Mouse (Mus musculus) lung, postnatal 0 days (tissue): ENCODE measurements at regions not wholly inside any gene's neighbourhood (a gene's known extent, or its start where the extent isn't known, plus 50 kb on each side); places are given as distances from the start of the nearest gene placed in this dataset.
"Not testable (repeated sequence)": the region's sequence is repeated elsewhere in the genome, so short reads cannot be mapped to it uniquely, and the experiment has no call there.

Source experiments
- ATAC-seq: fragments of 200-750 bp; cut with Nextera tagmentation; 2 replicates; pipeline ENCODE4 v1.8.0; 2017; ENCODE audit warnings: moderate library complexity
- DNase-seq: peaks from one replicate; pipeline ENCODE4 v3.0.0-alpha.2; 2016; ENCODE audit warnings: low spot score
- H3K27ac ChIP-seq: fragments of 300-500 bp; sonication (generic); 2 replicates; pipeline ENCODE4 v1.5.1; 2014; ENCODE audit warnings: antibody characterized with exemption, mild to moderate bottlenecking, low read length, mixed read lengths
- H3K27me3 ChIP-seq: fragments of 300-500 bp; sonication (generic); replicated peaks from 2 replicates; pipeline ENCODE4 v1.6.1; 2014; ENCODE audit warnings: low read length, mixed read lengths; ENCODE audit not compliant: insufficient read depth
- H3K36me3 ChIP-seq: fragments of 300-500 bp; sonication (generic); 2 replicates; pipeline ENCODE4 v1.6.1; 2014; ENCODE audit warnings: low read length, mixed read lengths; ENCODE audit not compliant: insufficient read depth
- H3K4me1 ChIP-seq: fragments of 300-500 bp; sonication (generic); 2 replicates; pipeline ENCODE4 v1.6.1; 2014; ENCODE audit warnings: antibody characterized with exemption, low read depth, low read length, mixed read lengths; ENCODE audit not compliant: insufficient read depth
- H3K4me2 ChIP-seq: fragments of 300-500 bp; sonication (generic); replicated peaks from 2 replicates; pipeline ENCODE4 v1.6.1; 2014; ENCODE audit warnings: low read depth, mild to moderate bottlenecking, low read length, moderate library complexity, mixed read lengths
- H3K4me3 ChIP-seq: fragments of 300-500 bp; sonication (generic); 2 replicates; pipeline ENCODE4 v1.5.1; 2014; ENCODE audit warnings: low read depth, low read length
- H3K9ac ChIP-seq: fragments of 300-500 bp; sonication (generic); replicated peaks from 2 replicates; pipeline ENCODE4 v1.6.1; 2014; ENCODE audit warnings: low read depth, mild to moderate bottlenecking
- H3K9me3 ChIP-seq: fragments of 300-500 bp; sonication (generic); 2 replicates; pipeline ENCODE4 v1.6.1; 2016; ENCODE audit warnings: low read length, mixed read lengths
- CTCF ChIP-seq: IDR thresholded peaks from 2 replicates; pipeline ENCODE4 v1.5.1; 2016; ENCODE audit warnings: antibody characterized with exemption, mild to moderate bottlenecking
- EP300 ChIP-seq: IDR thresholded peaks from 2 replicates; pipeline ENCODE4 v1.6.1; 2016; ENCODE audit warnings: antibody characterized with exemption, mild to moderate bottlenecking, control low read depth
- WGBS: fragments of 180-500 bp; shearing (Covaris S2); extraction: QIAGEN DNeasy Blood & Tissue Kit; methylation state at CpG from one replicate; pipeline ENCODE4 v1.1.7; 2014; 5-methylcytosine and 5-hydroxymethylcytosine counted together

GRCm38 (mm10) chr14:16009778-16010177 is 239.3 kb upstream of the Ngly1 start:
- no peaks in the 10 kb centered on the region for H3K4me1 ChIP-seq
- H3K27ac ChIP-seq, result no peak overlapping the region
- no peak for ATAC-seq
- H3K27me3 ChIP-seq, result no peaks in the 10 kb centered on the region
- no peak for DNase-seq
- no peaks in the 10 kb centered on the region for H3K36me3 ChIP-seq
- H3K9me3 ChIP-seq, result no peaks in the 10 kb centered on the region
- H3K4me3 ChIP-seq, result no peak overlapping the region
- H3K9ac ChIP-seq, result no peak overlapping the region
- no peak overlapping the region for H3K4me2 ChIP-seq
- TF ChIP-seq EP300 (no peak), CTCF (no peak)

GRCm38 (mm10) chr14:16023853-16024252 is 225.2 kb upstream of the Ngly1 start:
- ATAC-seq, result no peak
- Histone ChIP-seq H3K27me3 (no peaks in the 10 kb centered on the region), H3K27ac (no peak overlapping the region), H3K4me2 (no peak overlapping the region), H3K9ac (no peak overlapping the region), H3K36me3 (no peaks in the 10 kb centered on the region), H3K4me3 (no peak overlapping the region), H3K4me1 (no peaks in the 10 kb centered on the region), H3K9me3 (no peaks in the 10 kb centered on the region)
- no peak for DNase-seq
- TF ChIP-seq EP300, result no peak
- no peak for TF ChIP-seq CTCF

- DNase-seq, result no peak
- Histone ChIP-seq H3K27me3 (no peaks in the 10 kb centered on the region), H3K4me2 (no peak overlapping the region), H3K4me3 (no peak overlapping the region), H3K9me3 (no peaks in the 10 kb centered on the region), H3K9ac (no peak overlapping the region), H3K36me3 (no peaks in the 10 kb centered on the region), H3K27ac (no peak overlapping the region), H3K4me1 (no peaks in the 10 kb centered on the region)
- no peak for ATAC-seq
- no peak for TF ChIP-seq EP300
- no peak for TF ChIP-seq CTCF
These were observed 211.3 kb upstream of the Ngly1 start for GRCm38 (mm10) chr14:16037771-16038170.

GRCm38 (mm10) chr14:16038336-16038735 is 210.7 kb upstream of the Ngly1 start:
- DNase-seq, result no peak
- ATAC-seq, result no peak
- TF ChIP-seq EP300, result no peak
- no peak for TF ChIP-seq CTCF
- Histone ChIP-seq H3K27ac (no peak overlapping the region), H3K4me2 (no peak overlapping the region), H3K9ac (no peak overlapping the region), H3K9me3 (no peaks in the 10 kb centered on the region), H3K27me3 (no peaks in the 10 kb centered on the region), H3K4me3 (no peak overlapping the region), H3K36me3 (no peaks in the 10 kb centered on the region), H3K4me1 (no peaks in the 10 kb centered on the region)
- 85% methylated on average over 1 of the region's 1 CpGs for WGBS

GRCm38 (mm10) chr14:16044466-16044865 is 204.6 kb upstream of the Ngly1 start:
- Histone ChIP-seq H3K27ac (no peak overlapping the region), H3K4me3 (no peak overlapping the region), H3K9me3 (no peaks in the 10 kb centered on the region), H3K36me3 (no peaks in the 10 kb centered on the region), H3K27me3 (no peaks in the 10 kb centered on the region), H3K9ac (no peak overlapping the region), H3K4me2 (no peak overlapping the region), H3K4me1 (no peaks in the 10 kb centered on the region)
- DNase-seq, result no peak
- TF ChIP-seq CTCF (no peak), EP300 (no peak)
- no peak for ATAC-seq

- not testable (repeated sequence) for ATAC-seq, H3K9ac ChIP-seq, H3K4me3 ChIP-seq, H3K36me3 ChIP-seq, H3K4me1 ChIP-seq, H3K27me3 ChIP-seq, H3K9me3 ChIP-seq, DNase-seq, H3K27ac ChIP-seq, H3K4me2 ChIP-seq
- WGBS, result 97% methylated on average over 7 of the region's 12 CpGs
These were observed 176.5 kb upstream of the Ngly1 start for GRCm38 (mm10) chr14:16072534-16072933.

GRCm38 (mm10) chr14:16074089-16074488 is 175.0 kb upstream of the Ngly1 start:
- H3K4me2 ChIP-seq, result no peak overlapping the region
- 69% methylated on average over 1 of the region's 1 CpGs for WGBS

More at GRCm38 (mm10) chr14:16074089-16074488, 175.0 kb upstream of the Ngly1 start:
- Histone ChIP-seq H3K27me3 (no peaks in the 10 kb centered on the region), H3K27ac (no peak overlapping the region), H3K4me3 (no peak overlapping the region), H3K9ac (no peak overlapping the region), H3K4me1 (no peaks in the 10 kb centered on the region), H3K9me3 (no peaks in the 10 kb centered on the region), H3K36me3 (no peaks in the 10 kb centered on the region)
- DNase-seq, result no peak
- ATAC-seq, result no peak
- TF ChIP-seq EP300 (no peak), CTCF (no peak)
